Comparison of ENCODE assay signal across 20 mouse cellular contexts in the genomic region with DNA sequence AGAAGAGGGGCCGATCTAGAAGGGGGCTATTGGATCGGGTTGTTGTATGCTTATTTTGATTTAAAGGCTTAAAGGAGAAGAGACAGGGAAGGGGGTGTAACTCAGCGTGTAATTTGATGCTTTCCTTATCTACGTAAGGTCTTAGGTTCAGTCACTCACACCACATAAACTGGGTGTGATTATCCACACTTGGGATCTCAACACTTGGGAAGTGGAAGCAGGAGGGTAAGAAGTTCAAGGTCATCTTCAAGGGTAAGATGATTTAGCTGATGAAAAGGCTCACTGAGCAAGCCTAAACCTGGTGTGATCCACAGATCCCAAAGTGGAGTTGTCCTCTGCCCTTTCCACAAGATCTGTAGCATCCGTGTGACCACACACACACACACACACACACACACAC. TPM values are rescaled to one million over a fixed set of nuclear protein-coding genes. Genes with fewer than 3 reads are reported as not detected.
"Had no signal": no experiment of that assay in that cellular context is flagged by ENCODE, and none has a peak within 500 bp of the region (broad histone marks: within the 10 kb centered on the region; RNA-seq: fewer than 3 reads in every experiment).

No protein-coding gene starts in this region.

- H3K4me3 ChIP-seq: lung, embryonic 15.5 days; megakaryocyte, embryonic 14.5 days; midbrain, embryonic 13.5 days; midbrain, embryonic 15.5 days; neural tube, embryonic 12.5 days had no signal

- DNase-seq: lung, adult 2 months; lung, postnatal 14 days; lung, postnatal 36 days; right cerebral cortex, postnatal 25 days; right cerebral cortex, postnatal 4 days; spleen, adult 18-20 months; thymus, adult 18-20 months; thymus, postnatal 14 days; thymus, postnatal 36 days had no signal

- H3K36me3 ChIP-seq: lung, embryonic 15.5 days; midbrain, embryonic 13.5 days; midbrain, embryonic 15.5 days; neural tube, embryonic 12.5 days had no signal

- H3K27me3 ChIP-seq: lung, embryonic 15.5 days; megakaryocyte, embryonic 14.5 days; midbrain, embryonic 13.5 days; midbrain, embryonic 15.5 days; neural tube, embryonic 12.5 days had no signal

- H3K27ac ChIP-seq: lung, embryonic 15.5 days; macrophage; midbrain, embryonic 13.5 days; midbrain, embryonic 15.5 days; neural tube, embryonic 12.5 days had no signal

- H3K4me1 ChIP-seq: neural tube, embryonic 12.5 days had no signal

- ATAC-seq: lung, postnatal 0 days; midbrain, embryonic 13.5 days; midbrain, embryonic 15.5 days had no signal

- H3K9ac ChIP-seq: lung, embryonic 15.5 days; midbrain, embryonic 13.5 days; midbrain, embryonic 15.5 days; neural tube, embryonic 12.5 days had no signal

- H3K4me2 ChIP-seq: lung, embryonic 15.5 days; midbrain, embryonic 11.5 days; midbrain, embryonic 13.5 days; midbrain, embryonic 15.5 days; neural tube, embryonic 12.5 days had no signal

- H3K9me3 ChIP-seq: lung, embryonic 15.5 days; midbrain, embryonic 13.5 days; midbrain, embryonic 15.5 days; neural tube, embryonic 12.5 days had no signal

RNA-seq across cellular contexts. Expression of gene Smtnl1, which starts 15.9 kb away (rescaled TPM):
- polyA plus RNA-seq: macrophage; midbrain, embryonic 11.5 days; midbrain, embryonic 13.5 days; midbrain, embryonic 15.5 days; midbrain, postnatal 0 days; neural tube, embryonic 12.5 days; neural tube, embryonic 14.5 days; stomach, embryonic 14.5 days had no signal
